Mouse (Mus musculus): ENCODE measurements around the gene Slc6a17.

DNA sequence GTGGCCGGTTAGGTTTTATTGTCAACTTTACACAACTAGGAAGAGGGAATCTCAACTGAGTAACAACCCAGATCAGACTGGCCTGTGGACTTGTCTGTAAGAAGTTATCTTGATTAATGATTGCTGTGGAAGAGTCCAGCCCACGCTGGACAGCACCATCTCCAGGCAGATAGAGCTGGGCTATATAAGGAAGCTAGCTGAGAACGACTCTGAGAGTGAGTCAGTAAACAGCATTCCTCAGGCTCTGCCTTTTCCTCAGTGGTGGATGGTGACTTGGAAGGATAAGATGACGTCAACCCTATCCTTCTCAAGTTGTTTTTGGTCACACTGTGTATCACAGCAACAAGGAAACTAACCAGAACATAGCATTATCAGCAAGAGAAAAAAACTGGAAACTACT is 29.2 kb downstream of the Slc6a17 start:
- TF ChIP-seq CTCF (conservative IDR thresholded peaks at IDR 0.05; ENCODE audit: low read length) (no peak), POU5F1 (IDR thresholded peaks at IDR 0.05; ENCODE audit: borderline replicate concordance, low read length) (no peak)
